Mouse (Mus musculus) layer of hippocampus, adult 9-11 months (tissue): ENCODE measurements around the gene St5.

Source experiments
- DNase-seq: peaks from one replicate; pipeline ENCODE4 v3.0.0; 2022

The St5 gene

DNA sequence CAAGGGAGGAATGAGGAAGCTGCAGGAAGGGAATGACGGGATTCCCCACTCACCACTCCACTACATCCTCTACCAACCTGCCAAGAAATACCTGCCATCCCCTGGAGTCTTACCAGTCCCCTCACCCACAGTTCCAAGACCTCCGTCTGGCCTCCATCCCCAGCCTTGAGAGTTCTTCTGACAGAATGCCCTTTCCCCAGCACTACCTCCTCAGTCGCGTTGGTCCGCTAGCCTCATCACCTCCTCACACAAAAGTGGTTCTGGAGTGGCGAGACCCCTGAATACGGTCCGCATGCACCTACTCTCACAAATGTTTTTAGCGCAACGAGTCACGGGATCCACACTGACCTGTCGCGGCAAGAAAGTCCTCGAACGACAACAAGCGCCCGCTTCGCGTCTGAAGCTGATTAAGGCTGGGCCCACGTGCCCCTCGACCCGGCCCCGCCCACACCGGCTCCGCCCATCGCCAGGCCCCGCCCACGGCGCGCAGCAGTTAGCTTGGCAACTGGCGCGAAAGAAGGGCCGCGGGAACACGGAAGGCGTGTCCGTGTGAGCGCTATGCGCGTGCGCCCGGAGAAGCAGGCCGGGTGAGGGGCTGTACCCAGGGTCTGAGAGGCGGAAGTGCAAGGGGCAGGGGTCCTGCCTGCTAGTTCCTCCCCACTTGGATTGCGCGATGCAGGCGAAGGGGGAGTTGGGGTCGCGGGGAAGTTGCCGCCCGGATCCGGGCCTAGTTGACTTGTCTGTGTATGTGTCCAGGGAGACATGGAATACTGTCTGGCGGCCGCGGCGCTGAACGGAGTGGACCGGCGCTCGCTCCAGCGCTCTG lies at the start of gene St5, which contains the start of gene Akip1:
St5 (minus strand) TSS at position 416 of the 826 bp plus-strand sequence.
Akip1 (plus strand) TSS at position 501 of the 826 bp plus-strand sequence.
- DNase-seq = peak; percentile 94

GRCm38 (mm10) chr7:109752008-109752925 lies 48.9 kb upstream of the St5 start, which contains the start of gene Tmem9b:
Gene Tmem9b, minus strand, starts transcription at chr7:109752875.
- DNase-seq = peak; percentile 76

DNA sequence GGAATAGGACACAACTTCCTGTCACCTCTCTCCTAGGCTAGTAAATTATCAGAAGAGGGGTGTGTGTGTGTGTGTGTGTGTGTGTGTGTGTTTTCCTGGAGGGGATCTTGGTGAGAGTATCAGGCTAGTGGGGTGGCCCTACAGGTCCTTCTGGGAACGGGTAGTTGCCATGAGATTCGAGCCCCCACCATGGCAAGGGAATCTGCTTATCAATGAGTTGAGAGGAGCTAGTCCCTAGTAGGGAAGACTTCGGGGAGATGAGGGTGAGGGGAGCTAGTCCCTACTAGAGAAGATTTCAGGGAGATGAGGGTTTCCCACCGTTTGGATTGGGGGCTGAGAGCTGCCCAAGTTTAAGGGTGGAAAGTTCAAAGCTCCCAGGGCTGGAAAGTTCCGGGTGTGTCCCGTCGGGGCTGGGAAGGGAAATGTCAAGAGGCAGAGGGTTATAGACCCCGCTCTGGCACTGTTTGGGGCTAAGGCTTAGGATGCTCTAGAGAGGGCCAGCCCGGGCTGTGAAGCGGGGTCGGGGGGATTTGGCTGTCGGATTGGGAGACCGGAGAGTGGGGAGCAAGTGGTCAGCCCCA lies 48.1 kb upstream of the St5 start:
- DNase-seq = no peak

DNA sequence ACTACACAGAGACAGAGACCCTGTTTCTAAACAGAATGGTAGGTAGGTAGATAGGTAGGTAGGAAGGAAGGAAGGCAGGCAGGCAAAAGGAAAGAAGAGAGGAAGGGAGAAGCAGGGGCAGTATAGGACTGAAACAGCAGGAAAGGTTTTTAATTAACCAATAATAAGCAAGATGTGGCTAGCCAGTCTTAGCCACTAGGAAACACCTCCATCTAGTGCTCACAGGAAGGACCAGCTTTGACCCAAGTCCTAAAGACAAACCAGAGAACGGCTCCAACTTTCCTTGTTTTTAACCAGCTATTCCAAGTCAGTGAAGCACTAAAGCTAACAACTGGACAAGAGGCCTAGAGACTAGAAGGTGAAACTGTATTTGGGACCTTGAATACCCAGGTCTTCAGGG lies 44.3 kb upstream of the St5 start:
- no peak for DNase-seq

DNA sequence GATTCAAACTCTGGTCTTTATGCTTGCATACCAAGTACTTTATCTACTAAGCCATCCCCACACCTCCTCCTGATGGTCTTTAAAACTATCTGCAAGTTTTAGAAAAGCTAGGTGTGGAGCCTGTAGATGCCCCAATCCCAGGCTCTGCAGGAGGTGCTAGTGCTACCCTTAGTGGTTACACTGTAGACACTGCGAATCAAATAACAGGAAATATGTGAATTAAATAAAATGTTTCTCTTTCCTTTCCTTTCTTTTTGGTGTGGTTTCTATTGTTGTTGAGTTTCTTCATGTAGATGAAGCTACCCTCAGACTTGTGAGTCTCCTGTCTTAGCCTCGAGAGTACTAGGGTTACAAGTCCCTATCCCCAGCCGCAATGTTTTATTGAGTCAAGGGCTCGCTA lies 38.3 kb upstream of the St5 start:
- no peak for DNase-seq

GRCm38 (mm10) chr7:109741060-109741459 lies 37.7 kb upstream of the St5 start:
- no peak for DNase-seq

DNA sequence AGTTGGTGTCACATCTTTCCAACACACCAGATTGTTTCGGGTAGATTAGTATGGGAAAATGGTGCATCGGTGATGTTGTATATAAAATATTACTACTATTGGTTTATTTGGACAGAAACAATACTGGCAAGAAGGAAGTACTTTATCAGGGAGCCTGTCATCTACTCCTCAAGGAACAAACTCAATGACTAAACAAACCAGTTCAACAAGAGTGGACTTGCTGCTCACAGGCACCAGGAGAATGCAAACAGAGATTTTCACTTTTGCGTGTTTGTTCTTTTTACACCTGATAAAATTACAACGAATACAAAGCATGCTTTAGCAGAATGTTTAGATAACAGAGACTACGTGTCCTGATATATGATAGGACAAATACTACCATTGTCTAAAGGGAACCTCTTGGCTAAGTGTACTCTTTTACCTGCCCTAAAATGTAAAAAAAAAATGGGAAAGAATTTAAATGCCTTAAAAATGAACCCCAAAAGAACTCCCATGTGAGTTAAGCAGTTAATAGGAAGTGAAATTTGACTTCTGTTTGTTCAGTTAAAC lies 36.5 kb upstream of the St5 start:
- DNase-seq = no peak

DNA sequence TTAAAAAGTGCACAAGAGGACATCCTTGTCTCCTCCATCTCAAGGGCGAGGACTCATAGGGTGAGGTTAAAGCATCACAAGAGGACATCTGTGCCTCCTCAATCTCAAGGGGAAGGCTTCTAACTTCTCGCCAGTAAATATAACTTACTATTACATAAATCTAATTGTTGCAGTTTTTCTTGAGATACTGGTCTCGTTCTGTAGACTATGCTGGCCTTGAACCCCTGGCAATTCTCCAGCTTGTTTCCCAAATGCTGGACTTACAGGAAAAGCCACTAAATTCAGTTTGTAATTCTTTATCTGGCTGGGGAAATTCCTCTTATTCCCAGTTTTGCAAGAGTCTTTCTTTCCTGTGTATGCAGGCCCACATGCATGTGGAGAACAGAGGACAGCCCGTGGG lies 31.4 kb upstream of the St5 start:
- no peak for DNase-seq

- no peak for DNase-seq
Measured at GRCm38 (mm10) chr7:109731626-109732025, 28.2 kb upstream of the St5 start, which contains the start of gene Ascl3. Gene Ascl3, minus strand, starts transcription at chr7:109731726.

GRCm38 (mm10) chr7:109723697-109724096 lies 20.3 kb upstream of the St5 start, which contains the start of gene BC051019:
Gene BC051019, minus strand, starts transcription at chr7:109723850.
- no peak for DNase-seq

- DNase-seq = no peak
Measured at GRCm38 (mm10) chr7:109723114-109723513, 19.7 kb upstream of the St5 start.

GRCm38 (mm10) chr7:109722618-109723017 lies 19.2 kb upstream of the St5 start:
- DNase-seq = no peak

DNA sequence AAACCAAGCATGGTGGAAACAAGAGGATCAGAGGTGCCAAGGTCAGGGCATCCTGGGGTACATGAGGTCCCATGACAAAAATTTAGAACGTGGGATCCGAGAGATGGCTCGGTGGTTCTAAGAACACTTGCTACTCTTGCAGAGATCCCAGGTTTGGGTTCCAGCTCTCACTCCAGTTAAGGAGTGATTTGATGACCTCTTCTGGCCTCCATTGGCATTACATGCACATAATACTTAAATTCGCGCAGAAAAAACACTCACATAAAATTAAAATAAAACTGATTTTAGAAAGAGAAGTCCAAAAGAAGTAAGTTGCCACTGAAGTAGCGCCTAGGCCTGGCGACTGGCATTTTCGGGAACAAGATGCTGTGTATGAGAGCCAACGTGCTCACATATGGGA lies 15.9 kb upstream of the St5 start:
- DNase-seq = peak; percentile 21

DNA sequence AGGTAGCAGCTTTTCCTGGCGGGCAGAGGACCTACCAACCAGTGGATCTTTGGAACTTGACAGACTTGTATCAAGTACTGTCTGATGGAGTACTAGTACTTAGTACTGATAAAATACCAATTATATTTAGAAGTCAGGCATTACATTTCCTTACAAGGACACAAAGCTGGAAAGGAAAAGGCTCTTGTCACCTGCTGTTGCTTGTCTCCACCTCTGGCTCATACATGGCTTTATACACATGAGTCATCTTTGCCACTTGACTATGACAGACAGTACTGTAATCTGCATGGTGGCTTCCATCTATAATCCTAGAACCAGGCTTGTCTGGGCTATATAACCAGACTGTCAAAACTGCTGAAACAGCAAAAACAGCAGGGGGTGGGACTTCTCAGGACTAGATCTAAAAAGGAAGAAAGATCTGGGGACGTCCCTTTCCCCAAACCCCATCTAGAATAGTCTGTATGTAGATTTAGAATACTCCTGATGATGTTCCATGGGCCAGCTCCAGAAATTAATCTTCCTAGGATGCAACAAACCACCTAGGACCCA lies 10.1 kb upstream of the St5 start:
- no peak for DNase-seq

DNA sequence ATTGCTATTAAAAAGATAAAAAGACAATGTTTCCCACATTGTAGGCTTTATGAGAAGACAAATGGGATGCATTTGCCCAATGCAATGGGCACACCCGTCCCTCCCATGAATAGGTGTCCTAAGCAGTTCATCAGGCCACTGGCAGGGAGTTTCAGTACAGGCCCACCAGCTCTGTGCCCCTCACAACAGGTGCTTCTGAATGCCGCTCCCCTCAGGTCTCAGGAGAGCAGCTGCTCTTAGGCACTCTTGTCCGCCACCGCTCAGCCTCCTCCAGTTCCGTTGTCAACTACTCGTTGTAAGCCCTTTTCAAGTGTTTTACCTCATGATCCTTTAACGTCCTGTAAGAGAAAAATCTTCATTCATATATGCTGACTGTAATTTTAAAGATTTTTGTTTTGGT lies 8.8 kb upstream of the St5 start:
- DNase-seq = no peak

DNA sequence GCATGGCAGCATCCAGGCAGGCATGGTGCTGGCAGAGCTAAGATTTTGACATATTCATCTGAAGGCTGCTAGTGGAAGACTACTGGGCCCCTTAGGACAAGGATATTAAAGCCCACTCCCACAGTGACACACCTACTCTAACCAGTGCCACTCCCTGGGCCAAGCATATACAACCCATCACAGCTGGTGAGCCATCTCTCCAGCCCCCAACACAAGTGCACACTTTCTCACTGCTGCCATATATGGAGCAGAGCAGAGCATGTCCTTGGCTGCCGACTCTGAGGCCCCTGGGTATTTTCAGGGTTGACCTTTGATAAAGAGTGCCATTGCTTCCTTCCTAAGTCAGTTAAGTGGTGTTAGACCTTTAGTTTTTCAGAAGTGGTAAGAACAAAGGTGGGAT lies 6.7 kb upstream of the St5 start:
- DNase-seq = no peak

DNA sequence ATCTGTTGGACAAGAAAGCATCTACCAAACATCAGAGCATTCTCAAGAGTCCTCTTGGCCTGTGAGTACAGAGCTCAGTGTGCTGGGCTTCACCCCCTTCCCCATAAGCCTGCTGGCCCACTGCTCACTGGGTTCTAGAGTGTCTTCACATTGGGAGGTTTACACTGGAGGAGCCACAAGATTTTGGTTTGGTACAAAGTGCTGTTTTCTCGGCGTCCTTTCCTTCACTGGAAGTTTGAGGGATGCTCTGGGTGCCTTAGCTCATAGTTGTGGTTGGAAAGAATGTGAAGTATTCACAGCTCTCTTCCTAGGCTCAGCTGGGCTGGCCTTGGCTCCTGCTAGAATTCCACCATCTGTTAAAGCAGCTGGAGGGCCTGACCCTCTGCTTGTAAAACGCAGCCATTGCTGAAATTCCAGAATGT lies 5.6 kb upstream of the St5 start:
- DNase-seq = peak; percentile 14

DNA sequence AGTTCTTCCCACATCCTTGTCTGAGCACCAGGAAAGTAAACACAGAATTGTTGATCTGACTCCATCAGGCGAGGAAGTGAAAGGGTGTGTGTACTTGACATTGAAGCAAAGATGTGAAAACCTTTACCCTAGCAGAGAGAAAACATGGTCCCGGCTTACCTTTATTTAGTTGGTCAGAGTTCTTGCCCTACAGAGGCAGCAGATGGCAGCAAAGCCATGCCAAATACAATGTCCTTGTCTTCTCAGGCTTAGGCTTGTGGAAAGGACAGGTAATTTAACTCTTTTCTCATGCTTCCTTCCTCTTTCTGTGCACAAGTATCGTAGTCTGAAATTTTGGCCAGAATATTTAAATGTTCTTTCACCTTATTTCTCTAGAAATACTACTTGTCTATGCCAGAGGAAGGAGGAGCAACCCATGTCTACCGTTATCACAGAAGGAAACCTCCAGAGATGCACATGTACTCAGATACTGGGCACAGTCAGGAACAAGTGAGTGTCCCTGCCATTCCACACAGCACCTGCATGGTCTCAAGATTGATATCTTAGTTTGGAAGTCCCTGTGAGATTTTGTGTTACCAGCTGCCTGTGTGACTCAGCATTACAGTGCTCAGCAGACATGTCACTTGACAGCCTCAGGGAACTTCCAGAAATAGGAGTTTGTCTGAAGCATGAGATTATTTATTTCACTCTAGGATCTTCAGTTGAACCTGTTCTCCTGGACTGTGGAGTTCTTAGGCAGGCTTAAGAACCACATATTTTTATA lies 3.8 kb upstream of the St5 start:
- peak; percentile 24 for DNase-seq

- no peak for DNase-seq
Measured at GRCm38 (mm10) chr7:109704461-109704860, 1.1 kb upstream of the St5 start.

DNA sequence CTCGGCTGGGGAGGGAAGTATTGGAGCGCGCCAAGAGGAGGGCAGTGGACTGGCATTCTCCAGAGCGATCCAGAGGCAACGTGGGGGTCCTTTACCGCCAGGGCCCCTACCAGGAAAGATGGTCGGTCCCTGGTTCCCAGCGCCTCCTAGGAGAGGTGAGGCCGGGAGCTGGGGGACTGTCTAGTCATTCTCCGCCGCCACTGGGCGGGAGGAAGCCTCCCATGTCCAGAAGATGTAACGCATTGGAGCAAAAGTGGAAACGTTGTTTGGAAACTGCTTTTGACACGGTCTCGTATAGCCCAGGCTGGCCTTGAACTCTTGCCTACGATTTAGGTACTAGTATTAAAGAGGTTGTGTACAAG lies 592 bp upstream of the St5 start:
- no peak for DNase-seq

- DNase-seq = no peak
Measured at GRCm38 (mm10) chr7:109702721-109703120, 684 bp downstream of the St5 start.

GRCm38 (mm10) chr7:109700213-109700612 lies 3.2 kb downstream of the St5 start:
- no peak for DNase-seq
